Mouse (Mus musculus) heart, embryonic 16.5 days (tissue): ENCODE measurements around the gene Tnfaip1. TPM values are rescaled to one million over a fixed set of nuclear protein-coding genes. Genes with fewer than 3 reads are reported as not detected.
A peak's percentile ranks its signal among the peaks of the same experiment; 100 is the strongest.

Experiments
- ATAC-seq: fragments of 200-750 bp; cut with Nextera tagmentation; replicated peaks from 2 replicates; pipeline ENCODE4 v1.8.0; 2017; ENCODE audit warnings: moderate number of reproducible peaks; ENCODE audit not compliant: insufficient read depth, low FRiP score; ENCODE audit errors: extremely low read depth
- H3K27ac ChIP-seq: fragments of 300-500 bp; sonication (generic); 2 replicates; pipeline ENCODE4 v1.5.1; 2014; ENCODE audit warnings: mild to moderate bottlenecking, low read length, control low read depth, moderate library complexity
- H3K27me3 ChIP-seq: fragments of 300-500 bp; sonication (generic); 2 replicates; pipeline ENCODE4 v1.6.1; 2014; ENCODE audit warnings: low read length, mixed read lengths; ENCODE audit not compliant: control insufficient read depth, insufficient read depth
- H3K36me3 ChIP-seq: fragments of 300-500 bp; sonication (generic); 2 replicates; pipeline ENCODE4 v1.6.1; 2014; ENCODE audit not compliant: control insufficient read depth, insufficient read depth
- H3K4me1 ChIP-seq: fragments of 300-500 bp; sonication (generic); 2 replicates; pipeline ENCODE4 v1.6.1; 2014; ENCODE audit warnings: low read length, mixed read lengths; ENCODE audit not compliant: control insufficient read depth, insufficient read depth
- H3K4me2 ChIP-seq: fragments of 300-500 bp; sonication (generic); 2 replicates; pipeline ENCODE4 v1.6.1; 2014; ENCODE audit warnings: low read depth, mild to moderate bottlenecking, control low read depth, low read length
- H3K4me3 ChIP-seq: fragments of 300-500 bp; sonication (generic); 2 replicates; pipeline ENCODE4 v1.5.1; 2014; ENCODE audit warnings: mild to moderate bottlenecking, control low read depth, low read length
- H3K9ac ChIP-seq: fragments of 300-500 bp; sonication (generic); 2 replicates; pipeline ENCODE4 v1.6.1; 2014; ENCODE audit warnings: low read length, control low read depth
- H3K9me3 ChIP-seq: fragments of 300-500 bp; sonication (generic); replicated peaks from 2 replicates; pipeline ENCODE4 v1.6.1; 2016; ENCODE audit warnings: low read length; ENCODE audit not compliant: control insufficient read depth
- WGBS: fragments of 180-500 bp; shearing (Covaris S2); extraction: QIAGEN DNeasy Blood & Tissue Kit; methylation state at CpG from one replicate; pipeline ENCODE4 v1.1.7; 2014; 5-methylcytosine and 5-hydroxymethylcytosine counted together
- polyA plus RNA-seq: library from polyadenylated mRNA; unstranded; fragments of >200 nt; fragmentation: Nextera tagmentation; extraction: Ambion mirVana; gene quantifications from 2 replicates; pipeline ENCODE4 v1.2.1, GENCODE M21; 2015

Gene Tnfaip1
- polyA plus RNA-seq, 1 experiment from 2014 or later, result 70.5 TPM

DNA sequence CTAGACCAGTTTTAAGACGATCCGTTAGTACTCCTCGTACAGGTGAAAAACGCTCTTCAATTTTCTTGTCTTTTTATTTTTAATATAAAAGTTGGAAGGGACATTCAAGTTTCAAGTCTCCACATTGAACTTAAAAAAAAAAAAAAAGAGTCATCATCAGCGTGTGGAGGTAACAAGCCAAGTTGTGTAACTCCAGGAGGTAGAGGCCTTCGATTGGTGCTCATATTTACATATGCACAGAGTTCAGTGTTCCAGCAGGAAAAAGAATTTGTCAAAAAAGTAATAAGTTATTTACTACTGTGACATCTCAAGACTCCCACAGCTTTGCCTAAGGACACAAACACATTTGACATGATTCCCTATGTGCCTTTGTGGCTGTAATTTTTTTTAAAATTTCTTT lies 31.5 kb upstream of the Tnfaip1 start:
- H3K4me1 ChIP-seq, result peaks cover 8% of the 10 kb centered on the region; the same call in 1 of the 2 replicates
- no peak overlapping the region for H3K4me2 ChIP-seq
- H3K36me3 ChIP-seq, result peaks cover 19% of the 10 kb centered on the region
- no peak for ATAC-seq
- no peak overlapping the region for H3K4me3 ChIP-seq
- no peaks in the 10 kb centered on the region for H3K27me3 ChIP-seq
- 79% methylated on average over 6 of the region's 6 CpGs for WGBS
- H3K9me3 ChIP-seq, result no peaks in the 10 kb centered on the region
- H3K27ac ChIP-seq, result no peak overlapping the region
- H3K9ac ChIP-seq, result no peak overlapping the region

- Histone ChIP-seq H3K9me3 (no peaks in the 10 kb centered on the region), H3K36me3 (peaks cover 12% of the 10 kb centered on the region), H3K4me2 (no peak overlapping the region), H3K4me1 (peaks cover 8% of the 10 kb centered on the region; the same call in 1 of the 2 replicates), H3K9ac (no peak overlapping the region), H3K4me3 (no peak overlapping the region), H3K27ac (peak overlapping the region; percentile 74), H3K27me3 (no peaks in the 10 kb centered on the region)
- peak; percentile 65 for ATAC-seq
- 29% methylated on average over 6 of the region's 6 CpGs for WGBS
These were observed 30.6 kb upstream of the Tnfaip1 start for GRCm38 (mm10) chr11:78566775-78567174.

DNA sequence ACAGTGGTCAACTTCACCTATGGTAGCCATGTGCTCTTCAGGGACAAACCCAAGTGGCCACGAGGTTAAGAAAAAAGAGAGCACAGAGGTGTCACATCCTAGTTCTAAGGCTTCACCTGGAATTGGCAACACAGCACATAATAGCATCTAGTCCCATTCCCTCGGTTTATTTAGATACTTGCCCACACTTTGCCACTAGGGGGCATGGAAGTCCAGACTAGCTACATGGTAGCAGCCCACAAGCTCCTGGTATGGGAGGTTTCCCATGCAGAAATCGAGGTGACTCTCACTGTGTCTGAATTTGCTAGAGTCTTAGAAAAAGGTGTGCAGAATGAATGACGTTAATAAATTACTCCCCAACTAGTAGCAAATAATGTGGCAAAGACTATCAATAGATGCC lies 24.3 kb upstream of the Tnfaip1 start:
- H3K36me3 ChIP-seq, result no peaks in the 10 kb centered on the region
- WGBS, result 12% methylated on average over 4 of the region's 4 CpGs
- H3K9me3 ChIP-seq, result no peaks in the 10 kb centered on the region
- H3K4me3 ChIP-seq, result no peak overlapping the region
- H3K9ac ChIP-seq, result no peak overlapping the region
- H3K27ac ChIP-seq, result no peak overlapping the region
- ATAC-seq, result no peak
- peaks cover 7% of the 10 kb centered on the region for H3K4me1 ChIP-seq
- H3K4me2 ChIP-seq, result no peak overlapping the region
- H3K27me3 ChIP-seq, result no peaks in the 10 kb centered on the region

DNA sequence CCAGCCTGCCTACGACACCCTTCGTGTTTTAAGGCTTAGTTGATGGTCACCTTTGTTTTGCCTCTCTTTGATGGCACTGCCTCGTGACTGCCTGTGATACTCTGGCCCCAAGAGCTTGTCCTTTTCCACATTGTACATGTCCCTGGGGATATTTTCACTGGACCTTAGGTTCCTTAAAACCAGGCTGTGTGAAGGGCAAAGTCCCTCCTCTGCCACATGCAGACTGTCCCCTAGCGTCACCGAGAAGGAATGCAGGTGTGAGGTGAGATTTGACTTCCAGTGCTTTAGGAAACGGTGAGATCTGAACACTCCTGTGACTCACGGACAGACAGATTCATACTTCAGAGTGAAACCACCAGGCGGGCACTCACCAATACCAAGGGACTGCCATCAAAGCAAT lies 21.1 kb upstream of the Tnfaip1 start:
- no peak overlapping the region for H3K9ac ChIP-seq
- ATAC-seq, result no peak

DNA sequence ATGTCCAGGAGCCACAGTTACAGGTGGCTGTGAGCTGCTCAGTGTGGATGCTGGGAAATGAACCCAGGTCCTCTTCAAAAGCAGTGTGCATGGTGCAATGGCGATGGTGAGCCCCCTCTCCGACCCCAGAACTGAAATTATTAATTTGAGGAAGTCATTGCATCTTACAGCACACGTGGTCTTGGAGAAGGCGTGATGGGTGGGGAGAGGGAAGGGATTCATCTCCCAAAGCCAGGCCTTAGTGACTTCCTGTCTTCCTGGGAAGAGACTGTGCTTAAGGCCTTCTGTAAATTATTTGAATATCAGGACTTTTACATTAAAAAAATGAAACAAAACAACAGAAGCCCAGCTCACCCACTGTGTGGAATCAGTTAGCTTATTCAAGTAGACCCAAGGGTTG lies 19.9 kb upstream of the Tnfaip1 start:
- Histone ChIP-seq H3K27me3 (no peaks in the 10 kb centered on the region), H3K36me3 (no peaks in the 10 kb centered on the region; the same call in 1 of the 2 replicates), H3K4me1 (peaks cover 11% of the 10 kb centered on the region), H3K4me3 (no peak overlapping the region), H3K9ac (no peak overlapping the region; the same call in 1 of the 2 replicates), H3K4me2 (no peak overlapping the region), H3K27ac (peak overlapping the region; percentile 78), H3K9me3 (peaks cover 8% of the 10 kb centered on the region; the same call in 1 of the 2 replicates)
- 61% methylated on average over 4 of the region's 4 CpGs for WGBS
- ATAC-seq, result no peak

More for the DNA sequence above, 21.1 kb upstream of the Tnfaip1 start:
- WGBS, result 58% methylated on average over 8 of the region's 8 CpGs
- no peak overlapping the region for H3K4me2 ChIP-seq
- no peaks in the 10 kb centered on the region for H3K27me3 ChIP-seq
- no peaks in the 10 kb centered on the region; the same call in 1 of the 2 replicates for H3K36me3 ChIP-seq
- H3K4me1 ChIP-seq, result peaks cover 11% of the 10 kb centered on the region
- peaks cover 8% of the 10 kb centered on the region; the same call in 1 of the 2 replicates for H3K9me3 ChIP-seq
- no peak overlapping the region for H3K4me3 ChIP-seq
- H3K27ac ChIP-seq, result no peak overlapping the region

- no peaks in the 10 kb centered on the region for H3K27me3 ChIP-seq
- WGBS, result 50% methylated on average over 3 of the region's 3 CpGs
- H3K4me2 ChIP-seq, result no peak overlapping the region
- no peak for ATAC-seq
- peak overlapping the region; percentile 78 for H3K27ac ChIP-seq
- H3K4me1 ChIP-seq, result peaks cover 13% of the 10 kb centered on the region
- H3K9me3 ChIP-seq, result peaks cover 8% of the 10 kb centered on the region; the same call in 1 of the 2 replicates
- no peak overlapping the region for H3K4me3 ChIP-seq
- no peaks in the 10 kb centered on the region; the same call in 1 of the 2 replicates for H3K36me3 ChIP-seq
- peak overlapping the region; percentile 25; the same call in 1 of the 2 replicates for H3K9ac ChIP-seq
These were observed 19.5 kb upstream of the Tnfaip1 start for GRCm38 (mm10) chr11:78555623-78556022.

GRCm38 (mm10) chr11:78551059-78551398 lies 14.9 kb upstream of the Tnfaip1 start:
- H3K9ac ChIP-seq, result peak overlapping the region; percentile 73
- WGBS, result 34% methylated on average over 6 of the region's 6 CpGs
- H3K4me1 ChIP-seq, result peaks cover 21% of the 10 kb centered on the region
- ATAC-seq, result no peak
- no peaks in the 10 kb centered on the region; the same call in 1 of the 2 replicates for H3K36me3 ChIP-seq
- peak overlapping the region; percentile 63 for H3K27ac ChIP-seq
- H3K4me2 ChIP-seq, result peak overlapping the region; percentile 92
- peak overlapping the region; percentile 78 for H3K4me3 ChIP-seq
- peaks cover 8% of the 10 kb centered on the region; the same call in 1 of the 2 replicates for H3K9me3 ChIP-seq
- H3K27me3 ChIP-seq, result no peaks in the 10 kb centered on the region

GRCm38 (mm10) chr11:78550168-78551058 lies 14.3 kb upstream of the Tnfaip1 start, which contains the start of gene Tmem97:
Gene Tmem97 (minus strand): TSS chr11:78550777.
- ATAC-seq, result peak; percentile 99

DNA sequence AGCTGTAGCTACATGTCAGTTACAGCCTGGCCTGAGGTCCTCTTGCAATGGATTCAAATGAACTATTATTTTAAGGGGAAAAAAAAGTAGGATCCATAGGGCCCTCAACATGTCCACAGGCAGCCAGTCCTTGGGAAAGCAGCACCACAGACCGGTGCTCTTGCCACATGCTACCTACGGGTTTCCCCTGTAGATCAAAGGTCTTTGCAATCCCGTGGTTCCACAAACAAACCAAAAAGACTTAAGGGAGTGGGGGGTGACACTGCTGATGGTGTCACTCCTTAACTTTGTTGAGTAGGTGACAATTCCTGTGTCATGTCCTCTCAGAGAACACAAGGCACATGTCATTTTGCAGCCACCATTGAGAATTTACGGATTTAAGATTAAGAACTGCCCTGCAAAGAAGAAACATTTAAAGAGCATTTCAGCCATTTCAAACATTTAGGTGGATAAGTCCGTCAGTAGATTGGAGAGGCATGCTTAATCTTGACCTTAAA lies 13.4 kb upstream of the Tnfaip1 start:
- H3K9ac ChIP-seq, result peak overlapping the region; percentile 80
- 6% methylated on average over 5 of the region's 5 CpGs for WGBS
- ATAC-seq, result no peak
- H3K36me3 ChIP-seq, result no peaks in the 10 kb centered on the region; the same call in 1 of the 2 replicates
- peak overlapping the region; percentile 78 for H3K4me3 ChIP-seq
- H3K27me3 ChIP-seq, result no peaks in the 10 kb centered on the region
- peaks cover 12% of the 10 kb centered on the region for H3K4me1 ChIP-seq
- H3K9me3 ChIP-seq, result peaks cover 8% of the 10 kb centered on the region; the same call in 1 of the 2 replicates
- peak overlapping the region; percentile 92 for H3K4me2 ChIP-seq
- H3K27ac ChIP-seq, result no peak overlapping the region

More at GRCm38 (mm10) chr11:78550168-78551058, 14.3 kb upstream of the Tnfaip1 start, which contains the start of gene Tmem97:
- H3K9me3 ChIP-seq, result peaks cover 8% of the 10 kb centered on the region; the same call in 1 of the 2 replicates
- H3K4me2 ChIP-seq, result peak within 1 kb of the TSS; percentile 92
- peak within 1 kb of the TSS; percentile 78 for H3K4me3 ChIP-seq
- WGBS, result under 1% methylated on average over 60 of the region's 60 CpGs
- no peaks in the 10 kb centered on the region for H3K27me3 ChIP-seq
- peaks cover 15% of the 10 kb centered on the region for H3K4me1 ChIP-seq
- H3K27ac ChIP-seq, result peak within 1 kb of the TSS; percentile 67
- no peaks in the 10 kb centered on the region; the same call in 1 of the 2 replicates for H3K36me3 ChIP-seq
- peak within 1 kb of the TSS; percentile 80 for H3K9ac ChIP-seq
